Mouse (Mus musculus) ES-Bruce4 (cell line): ENCODE data around the gene Ropn1l. TPM values are rescaled to one million over a fixed set of nuclear protein-coding genes. Genes with fewer than 3 reads are reported as not detected.

Experiments used
- H3K27ac ChIP-seq: 2 replicates; pipeline ENCODE4 v1.5.1; 2012; ENCODE audit warnings: low read length, inconsistent platforms; ENCODE audit not compliant: insufficient read depth
- H3K27me3 ChIP-seq: 2 replicates; pipeline ENCODE4 v1.6.1; 2012; ENCODE audit warnings: mild to moderate bottlenecking, low read length, inconsistent platforms; ENCODE audit not compliant: control insufficient read depth, poor library complexity, insufficient read depth, severe bottlenecking
- H3K36me3 ChIP-seq: 2 replicates; pipeline ENCODE4 v1.6.1; 2012; ENCODE audit warnings: inconsistent platforms, mild to moderate bottlenecking, low read length, moderate library complexity; ENCODE audit not compliant: control insufficient read depth, poor library complexity, insufficient read depth, severe bottlenecking
- H3K4me1 ChIP-seq: one replicate; pipeline ENCODE4 v1.8.1; 2011; ENCODE audit warnings: low read length; ENCODE audit not compliant: control insufficient read depth, insufficient read depth
- H3K4me3 ChIP-seq: 2 replicates; pipeline ENCODE4 v1.5.1; 2011; ENCODE audit warnings: low read depth, mild to moderate bottlenecking, low read length
- H3K9ac ChIP-seq: 2 replicates; pipeline ENCODE4 v1.6.1; 2012; ENCODE audit warnings: low read depth, mild to moderate bottlenecking, inconsistent platforms; ENCODE audit not compliant: poor library complexity, severe bottlenecking
- H3K9me3 ChIP-seq: replicated peaks from 2 replicates; pipeline ENCODE4 v1.6.1; 2012; ENCODE audit warnings: mild to moderate bottlenecking, low read length, inconsistent platforms; ENCODE audit not compliant: control insufficient read depth, poor library complexity, insufficient read depth, severe bottlenecking
- CTCF ChIP-seq: IDR thresholded peaks from one replicate; pipeline ENCODE4 v1.8.1; 2011; ENCODE audit warnings: low read depth, low read length
- EP300 ChIP-seq: IDR thresholded peaks from 2 replicates; pipeline ENCODE4 v1.6.1; 2011; ENCODE audit warnings: low read depth, low read length; ENCODE audit not compliant: insufficient read depth
- POLR2A ChIP-seq: IDR thresholded peaks from one replicate; pipeline ENCODE4 v1.8.1; 2011; ENCODE audit warnings: low read length; ENCODE audit not compliant: insufficient read depth
- polyA plus RNA-seq: library from polyadenylated mRNA; stranded (reverse); fragments of >200 nt; gene quantifications from 2 replicates; pipeline ENCODE4 v1.2.4, GENCODE M21; 2011; ENCODE audit warnings: low read depth; ENCODE audit not compliant: missing spikeins, insufficient read depth, insufficient read length

Ropn1l gene
- polyA plus RNA-seq, 1 experiment = 1.5 TPM

- TF ChIP-seq POLR2A = no peak
- TF ChIP-seq EP300 = no peak
- no peak for TF ChIP-seq CTCF
- Histone ChIP-seq H3K9me3 (no peaks in the 10 kb centered on the region), H3K36me3 (0 out of 2 replicates have a peak, but pooled peaks cover 2% of the 10 kb centered on the region), H3K27ac (no peak overlapping the region), H3K9ac (peak overlapping the region; percentile 49), H3K4me1 (no peaks in the 10 kb centered on the region), H3K27me3 (no peaks in the 10 kb centered on the region), H3K4me3 (no peak overlapping the region)
Observed at GRCm38 (mm10) chr15:31452336-31453097, 1.0 kb downstream of the Ropn1l start.

GRCm38 (mm10) chr15:31449772-31450171 lies 3.8 kb downstream of the Ropn1l start:
- H3K4me1 ChIP-seq = no peaks in the 10 kb centered on the region
- H3K9ac ChIP-seq = no peak overlapping the region
- no peak overlapping the region for H3K4me3 ChIP-seq
- no peaks in the 10 kb centered on the region for H3K27me3 ChIP-seq
- TF ChIP-seq POLR2A = no peak
- TF ChIP-seq EP300 = no peak
- no peak for TF ChIP-seq CTCF
- H3K27ac ChIP-seq = no peak overlapping the region
- H3K36me3 ChIP-seq = no peaks in the 10 kb centered on the region
- H3K9me3 ChIP-seq = no peaks in the 10 kb centered on the region

DNA sequence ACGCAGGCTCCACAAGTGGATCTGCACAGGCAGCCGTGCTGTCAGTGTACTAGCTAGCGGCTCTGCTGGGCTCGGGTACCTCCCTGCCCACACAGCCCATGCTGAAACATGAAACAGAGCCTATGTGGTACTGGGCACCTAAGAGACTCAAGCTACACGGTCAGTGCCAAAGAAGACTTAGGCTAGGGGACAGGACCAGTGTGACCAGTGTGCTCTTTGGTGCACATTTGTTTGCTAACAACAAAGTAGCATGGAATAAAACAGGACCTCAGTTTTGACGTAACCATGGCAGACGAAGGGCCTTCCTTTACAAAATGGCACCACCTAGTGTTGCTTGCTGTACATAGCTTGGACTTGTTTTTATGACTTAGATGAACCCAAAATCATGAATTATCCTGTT lies 6.4 kb downstream of the Ropn1l start:
- Histone ChIP-seq H3K4me3 (no peak overlapping the region), H3K27me3 (no peaks in the 10 kb centered on the region), H3K9ac (no peak overlapping the region), H3K4me1 (no peaks in the 10 kb centered on the region), H3K27ac (no peak overlapping the region), H3K9me3 (no peaks in the 10 kb centered on the region), H3K36me3 (no peaks in the 10 kb centered on the region)
- TF ChIP-seq EP300 (no peak), POLR2A (no peak), CTCF (no peak)

DNA sequence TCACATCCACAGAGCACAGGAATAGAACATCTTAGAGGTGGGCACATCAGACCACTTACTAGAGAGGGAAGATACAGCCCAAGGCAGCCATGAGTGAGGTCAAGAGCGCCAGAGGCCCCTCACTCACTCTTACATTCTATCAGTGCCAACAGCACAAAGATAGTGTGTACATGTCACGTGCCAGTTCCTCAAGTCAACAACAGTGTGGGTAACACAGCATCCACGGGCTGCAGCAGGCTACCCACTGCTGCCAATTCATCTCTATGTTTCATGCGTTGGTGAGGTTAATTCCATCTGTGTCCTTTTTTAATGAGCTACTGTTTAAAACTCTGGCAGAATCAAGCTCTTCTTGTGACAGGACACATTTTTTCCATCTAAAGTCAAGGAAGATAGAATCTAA lies 10.8 kb downstream of the Ropn1l start:
- no peak for TF ChIP-seq POLR2A
- no peak for TF ChIP-seq CTCF
- TF ChIP-seq EP300 = no peak
- no peaks in the 10 kb centered on the region for H3K4me1 ChIP-seq
- no peaks in the 10 kb centered on the region for H3K27me3 ChIP-seq
- no peak overlapping the region for H3K27ac ChIP-seq
- H3K4me3 ChIP-seq = no peak overlapping the region
- no peak overlapping the region for H3K9ac ChIP-seq
- no peaks in the 10 kb centered on the region for H3K36me3 ChIP-seq
- no peaks in the 10 kb centered on the region for H3K9me3 ChIP-seq

DNA sequence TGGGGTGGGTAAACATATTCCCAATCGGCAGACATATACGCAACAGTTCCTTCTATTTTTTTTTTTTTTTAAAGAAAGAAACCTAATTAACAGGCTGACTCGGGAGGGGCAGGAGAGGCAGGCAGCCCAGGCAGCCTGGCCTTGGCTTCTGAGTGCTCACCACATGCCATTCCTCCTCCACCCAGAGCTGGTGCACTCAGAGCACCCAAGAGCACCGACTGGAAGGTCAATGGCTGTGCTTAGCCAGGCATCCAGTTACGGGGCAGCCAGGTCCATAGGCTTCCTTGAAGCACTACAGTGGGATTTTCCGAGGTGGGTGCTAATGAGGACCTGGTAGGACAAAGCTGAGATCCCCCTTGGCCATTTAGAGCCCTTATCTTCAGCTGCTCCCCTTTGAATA lies 11.5 kb downstream of the Ropn1l start:
- no peaks in the 10 kb centered on the region for H3K9me3 ChIP-seq
- TF ChIP-seq EP300 (no peak), CTCF (no peak), POLR2A (no peak)
- no peak overlapping the region for H3K9ac ChIP-seq
- no peaks in the 10 kb centered on the region for H3K4me1 ChIP-seq
- H3K36me3 ChIP-seq = no peaks in the 10 kb centered on the region
- H3K27me3 ChIP-seq = no peaks in the 10 kb centered on the region
- no peak overlapping the region for H3K27ac ChIP-seq
- H3K4me3 ChIP-seq = no peak overlapping the region

DNA sequence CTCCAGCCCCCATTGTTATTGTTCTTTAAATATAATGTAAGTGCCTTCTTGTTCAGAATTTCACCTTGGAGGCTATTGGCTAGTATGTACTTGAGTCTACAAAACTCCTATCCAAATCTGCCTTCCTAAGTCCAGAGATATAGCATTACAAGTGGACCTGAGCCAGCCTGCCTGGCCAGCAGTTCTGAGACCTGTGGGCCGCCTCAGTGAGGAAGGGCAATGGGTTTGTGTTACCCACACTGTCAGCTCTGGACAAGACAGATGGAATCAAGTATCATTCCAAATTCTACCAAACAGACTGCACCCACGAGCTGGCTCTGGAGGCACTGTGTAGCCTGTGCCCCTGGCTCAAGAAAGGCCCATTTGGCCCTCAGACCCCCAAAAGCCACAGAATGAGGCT lies 16.7 kb downstream of the Ropn1l start:
- no peaks in the 10 kb centered on the region for H3K36me3 ChIP-seq
- H3K9ac ChIP-seq = no peak overlapping the region
- H3K27me3 ChIP-seq = no peaks in the 10 kb centered on the region
- no peaks in the 10 kb centered on the region for H3K9me3 ChIP-seq
- H3K4me1 ChIP-seq = no peaks in the 10 kb centered on the region
- no peak overlapping the region for H3K4me3 ChIP-seq
- H3K27ac ChIP-seq = no peak overlapping the region
- TF ChIP-seq POLR2A (no peak), EP300 (no peak), CTCF (no peak)
